Mouse (Mus musculus) olfactory bulb, adult 2 months (tissue): ENCODE measurements around the gene Rnf215. TPM values are rescaled to one million over a fixed set of nuclear protein-coding genes. Genes with fewer than 3 reads are reported as not detected.
"Not testable (repeated sequence)": the region's sequence is repeated elsewhere in the genome, so short reads cannot be mapped to it uniquely, and the experiment has no call there.

Experiments
- H3K27ac ChIP-seq: fragments of 200-500 bp; 2 replicates; pipeline ENCODE4 v1.5.1; 2012; ENCODE audit warnings: low read depth, low read length; ENCODE audit not compliant: insufficient read depth
- H3K4me1 ChIP-seq: fragments of 200-500 bp; 2 replicates; pipeline ENCODE4 v1.6.1; 2012; ENCODE audit warnings: low read length; ENCODE audit not compliant: control insufficient read depth, insufficient read depth
- H3K4me3 ChIP-seq: fragments of 200-500 bp; 2 replicates; pipeline ENCODE4 v1.5.1; 2012; ENCODE audit warnings: mild to moderate bottlenecking, low read depth, low read length, moderate library complexity; ENCODE audit not compliant: insufficient read depth
- CTCF ChIP-seq: fragments of 200-500 bp; IDR thresholded peaks from 2 replicates; pipeline ENCODE4 v1.5.1; 2012; ENCODE audit warnings: low read depth, mild to moderate bottlenecking, low read length, moderate library complexity; ENCODE audit not compliant: insufficient read depth
- POLR2A ChIP-seq: fragments of 200-500 bp; IDR thresholded peaks from 2 replicates; pipeline ENCODE4 v1.6.1; 2012; ENCODE audit warnings: mild to moderate bottlenecking, low read depth, low read length, moderate library complexity; ENCODE audit not compliant: insufficient read depth
- WGBS: fragments of 180-500 bp; shearing (Covaris S2); methylation state at CpG from one replicate; pipeline ENCODE4 v1.1.7; 2018; 5-methylcytosine and 5-hydroxymethylcytosine counted together
- polyA plus RNA-seq: library from polyadenylated mRNA; stranded (reverse); fragments of >200 nt; gene quantifications from 2 replicates; pipeline ENCODE4 v1.2.4, GENCODE M21; 2012; ENCODE audit warnings: low replicate concordance; ENCODE audit not compliant: missing spikeins, insufficient read depth, insufficient read length

Gene Rnf215
- polyA plus RNA-seq, 1 experiment, result not detected

- 88% methylated on average over 7 of the region's 7 CpGs for whole genome bisulfite sequencing
- Histone ChIP-seq H3K4me3 (no peak overlapping the region), H3K4me1 (peaks cover 16% of the 10 kb centered on the region; the same call in 1 of the 2 replicates), H3K27ac (no peak overlapping the region)
- TF ChIP-seq POLR2A, result no peak
- TF ChIP-seq CTCF, result no peak
Observed at GRCm38 (mm10) chr11:4108691-4109090, 26.3 kb upstream of the Rnf215 start.

DNA sequence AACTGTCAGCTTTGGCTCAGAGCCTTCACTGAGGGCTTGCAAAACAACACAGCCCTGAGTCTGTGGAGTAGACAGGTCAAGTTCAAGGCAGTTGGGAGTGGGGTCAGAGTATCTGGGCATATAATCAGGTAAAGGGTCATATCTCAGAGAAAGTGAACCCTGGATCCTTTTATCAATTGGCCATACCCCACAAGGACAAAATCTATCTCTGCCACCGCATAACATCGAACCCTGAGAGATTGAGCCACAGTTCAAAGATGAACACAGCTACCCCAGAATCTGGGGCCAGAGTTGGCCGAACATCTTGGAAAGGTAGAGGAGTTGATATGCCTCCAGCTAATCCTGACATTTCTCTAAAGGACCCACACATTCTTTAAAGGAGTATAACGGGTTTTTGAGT lies 23.0 kb upstream of the Rnf215 start:
- no peak overlapping the region for H3K27ac ChIP-seq
- 91% methylated on average over 4 of the region's 4 CpGs for WGBS
- no peak overlapping the region for H3K4me3 ChIP-seq
- TF ChIP-seq POLR2A (no peak), CTCF (no peak)
- H3K4me1 ChIP-seq, result peaks cover 28% of the 10 kb centered on the region

DNA sequence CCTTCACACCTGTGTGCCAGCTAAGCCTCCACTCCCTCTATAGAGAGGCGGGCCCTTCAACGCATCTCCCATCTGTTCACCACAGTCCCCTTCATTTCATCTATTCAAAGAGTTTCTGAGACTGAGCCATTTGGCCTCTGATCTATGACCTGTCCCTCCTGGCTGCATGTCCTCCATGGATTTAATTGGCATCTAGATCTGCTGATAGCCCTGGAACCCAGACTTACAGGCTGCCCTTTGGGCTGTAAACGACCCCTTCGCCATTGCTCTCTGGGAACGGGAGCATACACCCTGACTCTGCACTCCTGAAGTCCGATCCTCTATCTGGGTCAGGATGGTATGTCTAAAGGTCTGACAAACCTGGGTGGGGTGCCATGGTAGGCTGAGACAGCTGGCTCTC lies 22.1 kb upstream of the Rnf215 start:
- TF ChIP-seq POLR2A (no peak), CTCF (no peak)
- no peak overlapping the region for H3K4me3 ChIP-seq
- H3K27ac ChIP-seq, result no peak overlapping the region
- 88% methylated on average over 6 of the region's 6 CpGs for WGBS
- peaks cover 33% of the 10 kb centered on the region for H3K4me1 ChIP-seq

DNA sequence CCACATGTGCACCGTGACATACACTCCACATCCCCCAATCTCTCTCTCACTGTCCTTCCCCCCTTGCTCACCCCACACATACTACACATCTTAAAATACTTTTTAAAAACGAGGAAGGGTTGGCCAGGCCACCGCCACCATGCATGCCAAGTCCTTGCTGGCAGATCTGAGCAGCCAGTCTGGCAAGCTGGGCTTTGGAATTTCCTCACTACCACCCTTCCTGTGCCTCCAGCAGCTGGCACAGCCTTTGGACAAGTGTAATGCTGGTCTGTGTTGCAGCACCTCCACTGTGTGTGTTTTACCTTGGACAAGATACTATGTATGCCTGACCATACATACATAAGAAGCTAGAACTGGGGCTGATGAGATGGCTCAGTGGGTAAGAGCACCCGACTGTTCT lies 21.5 kb upstream of the Rnf215 start:
- H3K4me3 ChIP-seq, result no peak overlapping the region
- TF ChIP-seq CTCF (no peak), POLR2A (no peak)
- 71% methylated on average over 4 of the region's 4 CpGs for WGBS
- peaks cover 33% of the 10 kb centered on the region for H3K4me1 ChIP-seq
- no peak overlapping the region for H3K27ac ChIP-seq

GRCm38 (mm10) chr11:4113970-4114369 lies 21.0 kb upstream of the Rnf215 start:
- Histone ChIP-seq H3K27ac (no peak overlapping the region), H3K4me1 (peaks cover 37% of the 10 kb centered on the region), H3K4me3 (no peak overlapping the region)
- WGBS, result 89% methylated on average over 6 of the region's 6 CpGs
- no peak for TF ChIP-seq CTCF
- TF ChIP-seq POLR2A, result no peak

DNA sequence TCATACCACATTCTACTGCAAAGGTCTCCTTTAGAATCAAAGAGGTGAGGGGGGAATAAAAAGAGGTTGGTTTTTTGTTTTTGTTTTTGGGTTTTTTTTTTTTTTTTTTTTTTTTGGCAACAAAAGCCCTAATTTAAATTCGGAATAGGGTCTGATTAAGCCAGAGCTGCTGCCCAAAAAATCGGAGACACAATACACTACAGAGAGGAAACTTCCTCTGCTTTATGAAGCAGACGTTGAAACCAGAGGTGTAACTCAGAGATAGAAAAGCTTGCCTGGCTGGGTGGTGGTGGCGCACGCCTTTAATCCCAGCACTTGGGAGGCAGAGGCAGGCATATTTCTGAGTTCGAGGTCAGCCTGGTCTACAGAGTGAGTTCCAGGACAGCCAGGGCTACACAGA lies 20.5 kb upstream of the Rnf215 start:
- WGBS, result 57% methylated on average over 6 of the region's 6 CpGs
- H3K27ac ChIP-seq, H3K4me3 ChIP-seq: not testable (repeated sequence)
- H3K4me1 ChIP-seq, result peaks cover 42% of the 10 kb centered on the region

DNA sequence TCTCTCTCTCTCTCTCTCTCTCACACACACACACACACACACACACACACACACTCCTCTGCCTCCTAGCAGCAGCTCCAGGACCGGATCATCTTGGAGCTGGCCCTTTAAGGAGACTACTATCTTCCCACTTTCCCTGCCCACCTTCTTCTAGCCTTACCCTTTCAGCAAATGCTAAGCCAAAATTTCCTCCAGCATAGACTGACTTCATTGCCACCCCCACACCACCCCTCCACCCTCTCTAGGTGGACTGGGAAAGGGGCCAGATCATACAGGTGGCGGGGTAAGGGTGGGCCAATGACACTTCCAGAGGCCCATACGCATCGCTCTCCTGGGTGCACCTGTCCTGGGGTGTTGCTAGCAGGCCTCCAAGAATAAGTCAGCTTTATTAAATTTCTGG lies 19.6 kb upstream of the Rnf215 start:
- Histone ChIP-seq H3K4me1 (peaks cover 44% of the 10 kb centered on the region), H3K4me3 (no peak overlapping the region), H3K27ac (no peak overlapping the region)
- WGBS, result 78% methylated on average over 4 of the region's 4 CpGs
- TF ChIP-seq CTCF (no peak), POLR2A (no peak)

GRCm38 (mm10) chr11:4116458-4117141 lies 18.4 kb upstream of the Rnf215 start:
- TF ChIP-seq CTCF, result no peak
- no peak for TF ChIP-seq POLR2A
- H3K27ac ChIP-seq, result no peak overlapping the region
- H3K4me3 ChIP-seq, result peak overlapping the region; percentile 53; the same call in 1 of the 2 replicates
- peaks cover 44% of the 10 kb centered on the region for H3K4me1 ChIP-seq
- WGBS, result 36% methylated on average over 11 of the region's 11 CpGs

DNA sequence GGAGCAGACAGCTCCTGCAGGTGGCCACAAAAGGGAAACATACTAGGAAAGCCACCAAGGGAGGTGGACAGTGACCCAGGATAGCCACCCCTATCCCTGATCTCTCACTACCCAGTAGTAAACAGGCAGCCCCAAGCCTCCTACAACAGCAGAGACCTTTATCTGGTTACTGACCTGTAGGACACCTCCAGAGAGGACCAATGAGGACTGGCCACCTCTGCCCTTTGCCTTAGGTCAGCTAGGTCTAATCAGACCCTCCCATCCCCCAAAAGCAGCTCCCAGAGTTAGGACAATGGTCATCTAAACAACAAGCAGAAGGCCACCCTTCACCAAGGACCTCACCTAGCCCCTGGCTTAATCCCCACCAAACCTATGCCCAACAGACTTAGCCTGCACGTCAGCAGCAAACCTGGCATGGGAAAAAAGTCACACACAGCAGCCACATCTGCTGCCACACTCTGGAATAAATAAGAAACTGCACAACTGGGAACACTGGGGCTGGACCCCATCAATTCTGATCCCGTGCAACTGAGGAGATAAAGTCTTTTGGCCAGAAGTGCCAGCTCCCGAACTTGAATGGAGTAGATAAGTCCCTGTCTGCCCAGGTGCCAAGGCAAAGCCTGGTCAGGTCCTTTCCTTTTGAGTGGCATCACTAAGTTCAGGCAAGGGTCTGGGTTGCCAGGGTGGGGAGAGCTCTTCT lies 17.5 kb upstream of the Rnf215 start:
- Histone ChIP-seq H3K4me1 (peaks cover 41% of the 10 kb centered on the region), H3K27ac (0 out of 2 replicates have a peak overlapping the region, but pooled peaks have one; percentile 19), H3K4me3 (peak overlapping the region; percentile 53)
- no peak; the same call in 1 of the 2 replicates for TF ChIP-seq CTCF
- no peak for TF ChIP-seq POLR2A
- 7% methylated on average over 3 of the region's 3 CpGs for WGBS
